In the genomic region with DNA sequence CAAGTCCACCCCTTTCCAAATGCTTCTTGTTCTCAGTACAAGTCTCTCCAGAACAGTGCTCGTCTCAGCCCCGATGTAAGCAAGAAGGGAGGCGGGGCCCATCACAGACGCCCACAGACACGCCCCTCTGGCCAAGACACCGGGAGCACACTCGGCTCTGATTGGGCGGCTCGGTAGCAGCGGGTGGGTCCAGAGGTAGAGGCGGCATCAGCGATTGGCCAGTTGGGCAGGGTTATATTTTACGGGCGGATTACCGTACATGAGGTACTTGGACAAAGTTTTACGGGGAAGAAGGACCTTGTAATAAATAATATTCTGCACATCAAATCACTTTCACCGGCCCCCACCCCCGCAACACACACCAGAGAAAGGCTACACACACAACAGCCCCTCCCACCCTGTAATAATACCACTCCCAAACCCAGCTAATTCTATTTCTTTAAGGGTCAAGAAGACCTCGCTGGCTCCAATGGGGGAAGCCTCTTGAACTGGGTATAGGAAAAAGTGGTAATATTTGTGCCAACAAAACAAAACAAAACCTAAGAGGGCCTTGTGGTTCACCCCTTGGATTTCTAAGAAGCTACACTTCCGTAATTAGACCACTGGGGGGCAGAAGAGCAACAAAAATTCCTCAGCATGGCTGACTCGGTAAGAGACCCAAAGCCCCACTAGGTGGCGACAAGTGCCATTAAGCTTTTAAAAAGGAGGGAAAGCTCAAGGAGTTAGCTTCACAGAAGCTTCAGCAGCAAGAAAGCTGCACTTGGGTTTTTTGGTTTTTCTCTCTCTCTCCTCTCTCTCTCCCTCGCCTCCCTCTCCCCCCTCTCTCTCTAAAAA, we compare ENCODE assay signal across 8 mouse cellular contexts. TPM values are rescaled to one million over a fixed set of nuclear protein-coding genes. Genes with fewer than 3 reads are reported as not detected.
DNase-seq lines count a peak whose midpoint lies in the region; ATAC-seq and TF ChIP-seq lines count a peak whose summit lies in the region.

No protein-coding gene starts in this region.

- H3K4me3 ChIP-seq in left cerebral cortex, adult 2 months: no peak overlapping the region

- intact Hi-C loops in left cerebral cortex, adult 2 months (cut with DNase I): loop anchor here (2.0 kb wide), 1 partner anchor 50 kb away; no protein-coding TSS in a partner anchor

- no peak overlapping the region for H3K27ac ChIP-seq in left cerebral cortex, adult 2 months

- peak; percentile 95 for DNase-seq in ZHBTc4 (ENCODE audit: low read depth, low spot score)
- DNase-seq in cerebellum, postnatal 25 days: peak; percentile 78 to 91
- DNase-seq in gastrocnemius, adult 18-20 months (ENCODE audit: low spot score): peak; percentile 88
- peak; percentile 96 for DNase-seq in hindlimb bud, embryonic 11.5 days (ENCODE audit: extremely low spot score, low read depth, low spot score)
- DNase-seq in left cerebral cortex, adult 2 months (ENCODE audit: extremely low spot score in 1 of 2, low spot score in 2 of 2): peak; percentile 80 to 82
- DNase-seq in right cerebral cortex, adult 18-20 months: peak; percentile 82
- peak; percentile 80 for DNase-seq in urinary bladder, postnatal 25 days (ENCODE audit: low spot score)

- peak; percentile 95 for TF ChIP-seq CTCF in left cerebral cortex, adult 2 months (IDR thresholded peaks at IDR 0.05)

- peak; percentile 87 for ATAC-seq in megakaryocyte, adult 5-6 weeks (ENCODE audit: poor library complexity, severe bottlenecking)

RNA-seq across cellular contexts. Expression of gene Cdh24, which starts 9.7 kb away (rescaled TPM):
- total RNA-seq in gastrocnemius, adult 18-20 months (2021): under 1 TPM; 0.07 to 0.11 TPM
- total RNA-seq in left cerebral cortex, adult 2 months (2021): 10 to 100 TPM in 1 of 2 experiments, 1 to 10 TPM in 1; 8.2 to 11.3 TPM
- 0.27 and 0.78 TPM in 2 replicates for total RNA-seq in megakaryocyte, adult 5-6 weeks (2015)
- total RNA-seq in megakaryocyte, adult 5-6 weeks (2017): 0.51 and 0.57 TPM in 2 replicates

RNA-seq across cellular contexts. Expression of gene Gm17606, which starts 10.1 kb away (rescaled TPM):
- total RNA-seq in gastrocnemius, adult 18-20 months (2021): not detected
- total RNA-seq in left cerebral cortex, adult 2 months (2021): not detected
- not detected in 2 replicates for total RNA-seq in megakaryocyte, adult 5-6 weeks (2015)
- total RNA-seq in megakaryocyte, adult 5-6 weeks (2017): not detected in 2 replicates

RNA-seq across cellular contexts. Expression of gene Psmb11, which starts 29.6 kb away (rescaled TPM):
- total RNA-seq in gastrocnemius, adult 18-20 months (2021): not detected
- total RNA-seq in left cerebral cortex, adult 2 months (2021): not detected
- not detected in 2 replicates for total RNA-seq in megakaryocyte, adult 5-6 weeks (2015)
- total RNA-seq in megakaryocyte, adult 5-6 weeks (2017): not detected in 2 replicates

RNA-seq across cellular contexts. Expression of gene Psmb5, which starts 33.0 kb away (rescaled TPM):
- total RNA-seq in gastrocnemius, adult 18-20 months (2021): 100 to 1,000 TPM; 162 to 169 TPM
- 100 to 1,000 TPM; 166 to 167 TPM for total RNA-seq in left cerebral cortex, adult 2 months (2021)
- 133 and 145 TPM in 2 replicates for total RNA-seq in megakaryocyte, adult 5-6 weeks (2015)
- 41.4 and 51.1 TPM in 2 replicates for total RNA-seq in megakaryocyte, adult 5-6 weeks (2017)

RNA-seq across cellular contexts. Expression of gene 1700123O20Rik, which starts 35.2 kb away (rescaled TPM):
- 10 to 100 TPM in 1 of 2 experiments, 1 to 10 TPM in 1; 7.8 to 10.6 TPM for total RNA-seq in gastrocnemius, adult 18-20 months (2021)
- total RNA-seq in left cerebral cortex, adult 2 months (2021): 10 to 100 TPM; 20.2 to 22.7 TPM
- total RNA-seq in megakaryocyte, adult 5-6 weeks (2015): 57.9 and 59.1 TPM in 2 replicates
- 34.3 and 34.8 TPM in 2 replicates for total RNA-seq in megakaryocyte, adult 5-6 weeks (2017)

Comparison
In these comparisons a context has a peak if more than half of its experiments do, and no peak if none do; other contexts are left out.
1. RNA of gene Cdh24, which starts 9.7 kb away (total RNA-seq): 8.2 to 11.3 TPM in left cerebral cortex, adult 2 months; 0.27 to 0.78 TPM in megakaryocyte, adult 5-6 weeks and 0.07 to 0.11 TPM in gastrocnemius, adult 18-20 months; every median in the first group is over 4 times any median in the second.
2. Peak in every context shown above with its lines, with median percentiles within 50 percentile points of each other: DNase-seq.